Mouse (Mus musculus) adrenal gland, postnatal 4 days (tissue): ENCODE data around the gene Polr3b. TPM values are rescaled to one million over a fixed set of nuclear protein-coding genes. Genes with fewer than 3 reads are reported as not detected.
A peak's percentile ranks its signal among the peaks of the same experiment; 100 is the strongest.

Source experiments
- DNase-seq, 2 experiments: peaks; one replicate each; pipeline ENCODE4 v3.0.0; 2021 to 2022; ENCODE audit warnings: low spot score in 2 of 2, mixed read lengths in 2 of 2
- long read RNA-seq, 2 experiments: library from polyadenylated mRNA; stranded (forward); transcript quantifications; one replicate each; pipeline ENCODE4 v2.0.0; 2021
- total RNA-seq, 2 experiments: library from RNA; stranded (reverse); gene quantifications; 2 replicates each; pipeline ENCODE4 v1.2.3; 2021

Polr3b gene
- 10 to 100 TPM; 28.5 to 31.6 TPM for total RNA-seq
- long read RNA-seq, experiment 1 = 0 reads
- long read RNA-seq, experiment 2, partial matches to known transcripts = 4 of 6 reads
- long read RNA-seq, experiment 2, other reads (novel, unspliced or antisense) = 2 of 6 reads

GRCm38 (mm10) chr10:84621826-84622790 is at the start of gene Polr3b:
TSS of gene Polr3b (plus strand) at chr10:84622292.
- peak; percentile 76 to 86 for DNase-seq

DNA sequence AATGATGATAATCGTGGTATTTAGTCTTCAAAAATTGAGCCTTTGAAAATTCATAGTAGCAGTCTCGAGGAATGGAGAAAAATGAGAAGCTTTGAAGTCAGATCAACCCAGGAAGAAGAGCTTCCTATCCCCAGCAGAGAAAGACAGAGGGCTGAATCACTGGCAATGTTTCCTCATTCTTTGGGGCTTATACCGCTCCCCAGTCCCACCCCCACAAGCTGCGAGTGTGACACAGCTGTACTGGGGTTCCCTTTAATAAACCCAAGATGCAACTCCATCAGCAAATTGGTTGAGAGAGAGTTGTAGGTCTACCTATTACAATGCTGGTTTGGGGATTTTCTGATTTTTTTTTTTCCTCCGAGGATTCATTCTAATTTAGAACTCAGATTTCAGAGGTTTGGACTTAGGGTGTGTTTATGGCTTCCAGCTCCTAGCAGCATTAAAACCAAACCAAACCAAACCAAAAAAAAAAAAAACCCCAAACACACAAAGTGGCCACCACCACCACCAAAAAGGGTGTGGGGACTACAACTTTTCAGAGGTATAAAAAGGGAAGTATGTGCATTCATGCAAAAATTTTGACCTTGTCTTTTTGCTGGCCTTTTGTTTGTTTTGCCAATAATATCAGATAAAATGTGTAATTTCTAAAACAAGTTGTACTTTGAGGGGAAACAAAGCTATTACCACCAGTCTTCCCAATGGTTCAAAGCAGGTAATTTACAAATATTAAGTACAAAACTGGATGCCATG is 48.2 kb upstream of the Polr3b start:
- no peak for DNase-seq

DNA sequence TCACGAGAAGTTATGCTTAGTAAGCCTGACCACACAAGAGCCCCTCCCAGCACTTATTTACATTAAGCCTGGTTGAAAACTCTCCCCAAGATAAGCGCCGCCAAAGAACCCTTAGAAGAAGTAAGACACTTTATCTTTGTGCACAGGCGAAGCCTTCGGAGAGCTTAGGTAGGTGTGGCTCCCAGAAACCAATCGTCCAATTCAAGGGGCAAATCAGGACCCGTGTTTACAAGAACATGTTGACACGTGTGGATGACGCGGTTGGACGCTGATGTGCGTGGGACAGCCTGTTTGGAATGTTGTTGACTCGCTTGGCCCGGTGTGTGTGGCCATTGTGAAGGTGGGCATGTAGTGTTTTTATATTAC is 46.1 kb upstream of the Polr3b start:
- no peak for DNase-seq

DNA sequence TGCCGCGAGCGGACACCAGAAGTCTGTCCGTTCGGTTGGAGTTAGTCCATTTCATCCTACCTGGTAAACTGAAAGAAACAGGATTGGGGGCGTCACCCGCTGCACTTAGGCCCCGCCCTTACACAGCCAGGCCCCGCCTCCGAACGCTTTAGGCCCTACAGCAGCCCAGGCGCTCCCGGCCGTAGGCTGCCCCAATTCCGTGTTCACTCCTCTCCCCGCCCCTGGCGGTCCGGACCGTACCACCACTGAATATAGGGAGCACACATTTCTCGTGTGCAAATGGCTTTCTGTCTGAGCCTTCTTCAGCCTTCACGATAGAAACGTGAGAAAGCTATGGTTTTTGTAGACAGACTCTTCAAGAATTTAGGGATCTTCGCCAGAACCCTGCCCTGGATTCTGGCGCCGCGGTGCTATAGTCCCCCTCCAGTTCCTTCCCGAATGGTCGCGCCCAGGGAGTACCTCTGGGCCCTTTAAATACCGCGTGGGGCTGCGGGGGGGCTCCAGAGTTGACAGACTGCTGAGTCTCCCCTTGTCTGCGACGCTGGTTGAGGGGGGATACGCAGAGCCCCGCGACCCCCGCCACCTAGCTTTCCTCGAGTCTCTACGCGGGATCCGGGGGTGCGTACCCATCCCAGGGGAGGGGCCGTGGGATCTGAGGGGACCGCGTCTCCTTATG is 45.6 kb upstream of the Polr3b start, which contains the start of gene Tcp11l2:
TSS of gene Tcp11l2 (plus strand) at position 232 of the 676 bp plus-strand sequence.
- peak; percentile 60 to 83 for DNase-seq

- peak; percentile 35 to 61 for DNase-seq
Measured at GRCm38 (mm10) chr10:84577071-84577727, 44.9 kb upstream of the Polr3b start.

DNA sequence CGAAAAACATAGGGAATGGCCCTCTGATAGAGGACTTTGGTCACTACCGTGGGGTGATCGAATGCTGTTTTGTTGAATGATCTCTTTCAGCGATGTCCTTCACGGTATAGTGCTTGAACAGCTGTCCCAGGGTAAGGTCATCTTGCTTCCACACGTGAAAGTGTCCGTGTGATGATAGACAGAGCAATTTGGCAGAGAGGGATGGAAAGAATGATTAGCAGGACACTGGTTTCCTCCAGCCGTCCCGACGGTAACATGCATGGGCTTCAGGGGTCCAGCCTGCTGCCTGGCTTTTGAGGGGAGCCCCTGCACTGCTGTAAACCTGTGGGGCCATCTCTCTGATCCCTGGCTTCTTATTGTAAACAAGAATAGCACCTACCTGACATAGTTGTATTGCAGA is 43.4 kb upstream of the Polr3b start:
- DNase-seq = no peak

GRCm38 (mm10) chr10:84579527-84579926 is 42.6 kb upstream of the Polr3b start:
- DNase-seq = no peak

- DNase-seq = no peak
Measured at GRCm38 (mm10) chr10:84581191-84581590, 40.9 kb upstream of the Polr3b start.

- no peak for DNase-seq
Measured at GRCm38 (mm10) chr10:84582236-84582635, 39.9 kb upstream of the Polr3b start.

DNA sequence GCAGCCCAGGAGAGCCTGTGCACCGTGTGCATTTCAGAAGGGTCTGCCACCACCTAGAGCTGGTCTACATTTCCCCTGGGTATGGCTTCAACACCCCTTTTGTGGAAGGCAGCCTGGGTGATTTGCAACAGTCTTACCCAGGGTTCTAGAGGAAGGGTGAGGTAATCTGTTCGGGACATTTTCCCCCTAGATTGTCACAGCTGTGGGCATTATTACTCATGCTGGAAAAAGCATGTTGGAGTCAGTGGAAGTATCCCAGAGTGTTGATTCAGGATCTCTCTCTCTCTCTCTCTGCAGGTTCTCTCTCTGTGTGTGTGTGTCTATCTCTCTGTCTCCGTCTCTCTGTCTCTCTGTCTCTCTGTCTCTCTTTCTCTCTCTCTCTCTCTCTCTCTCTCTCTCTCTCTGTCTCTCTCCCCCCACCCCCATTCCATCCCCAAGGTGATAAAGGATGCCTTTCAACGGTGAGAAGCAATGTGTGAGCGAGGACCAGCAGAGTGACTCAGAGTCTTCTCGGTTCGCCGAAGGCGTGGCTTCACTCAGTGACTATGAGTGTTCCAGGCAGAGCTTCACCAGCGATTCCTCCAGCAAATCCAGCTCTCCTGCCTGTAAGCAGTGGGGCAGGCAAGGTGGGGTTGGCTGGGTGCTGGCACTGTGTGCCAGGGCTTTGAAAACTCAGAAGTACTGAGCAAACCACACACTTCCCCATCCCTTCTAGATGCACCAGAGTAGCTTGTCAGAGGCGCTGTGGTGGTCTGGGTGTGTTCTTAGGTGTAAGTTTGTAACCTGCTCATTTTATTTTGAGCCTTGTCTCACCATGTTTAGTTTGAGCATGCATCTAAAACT is 37.4 kb upstream of the Polr3b start:
- DNase-seq = no peak

DNA sequence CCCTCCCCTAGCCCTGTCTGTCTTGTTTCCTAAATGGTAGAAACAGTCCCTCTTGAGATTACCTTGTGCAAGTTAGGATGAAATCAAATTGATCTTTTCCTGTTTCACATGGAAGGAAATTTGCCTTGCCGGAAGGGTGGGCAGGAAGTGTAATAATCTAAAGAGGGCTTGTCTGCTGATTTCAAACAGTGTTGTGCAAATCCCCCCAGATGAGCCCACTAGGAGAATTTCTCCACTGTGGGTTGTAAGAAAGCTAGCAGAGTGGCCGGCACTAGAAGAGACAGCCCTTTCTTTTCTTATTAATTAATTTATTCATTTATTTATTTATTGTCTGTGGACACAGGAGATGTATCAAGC is 36.8 kb upstream of the Polr3b start:
- DNase-seq = no peak

DNA sequence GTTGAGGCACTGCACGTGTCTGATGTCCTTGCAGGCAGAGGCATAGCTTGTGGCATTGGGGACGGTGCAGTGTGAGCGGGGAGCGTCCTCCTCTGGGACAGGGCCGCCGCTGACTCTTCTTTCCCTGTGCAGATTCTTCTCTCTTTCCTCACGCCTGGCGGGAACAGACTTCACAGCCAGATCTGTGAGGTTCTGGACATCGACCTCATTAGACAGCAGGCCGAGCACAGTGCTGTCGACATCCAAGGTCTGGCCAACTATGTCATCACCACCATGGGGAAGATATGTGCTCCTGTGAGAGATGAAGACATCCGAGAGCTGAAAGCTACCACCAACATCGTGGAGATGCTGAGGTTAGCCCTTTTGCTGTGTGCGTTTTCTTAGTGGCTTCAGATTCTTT is 31.1 kb upstream of the Polr3b start:
- peak; percentile 12 to 19 for DNase-seq

- no peak for DNase-seq
Measured at GRCm38 (mm10) chr10:84591640-84592148, 30.4 kb upstream of the Polr3b start.

- DNase-seq = no peak
Measured at GRCm38 (mm10) chr10:84592745-84593144, 29.3 kb upstream of the Polr3b start.

- no peak for DNase-seq
Measured at GRCm38 (mm10) chr10:84597127-84597785, 24.8 kb upstream of the Polr3b start.

- no peak for DNase-seq
Measured at GRCm38 (mm10) chr10:84598172-84598571, 23.9 kb upstream of the Polr3b start.

- no peak for DNase-seq
Measured at GRCm38 (mm10) chr10:84600136-84600535, 22.0 kb upstream of the Polr3b start.

GRCm38 (mm10) chr10:84604335-84604734 is 17.8 kb upstream of the Polr3b start:
- DNase-seq = no peak

GRCm38 (mm10) chr10:84608361-84608760 is 13.7 kb upstream of the Polr3b start:
- no peak for DNase-seq
